Mouse (Mus musculus) heart, postnatal 4 days (tissue): ENCODE data around the gene Heyl. TPM values are rescaled to one million over a fixed set of nuclear protein-coding genes. Genes with fewer than 3 reads are reported as not detected.

Experiments used
- DNase-seq: peaks from one replicate; pipeline ENCODE4 v3.0.0; 2021
- total RNA-seq, 2 experiments: library from RNA; stranded (reverse); gene quantifications; 2 replicates each; pipeline ENCODE4 v1.2.3; 2021

Gene Heyl
- 10 to 100 TPM; 26.9 to 28.3 TPM for total RNA-seq

- peak; percentile 82 for DNase-seq
Observed at GRCm38 (mm10) chr4:123233492-123234084, at the start of gene Heyl. Gene Heyl, plus strand, starts transcription at chr4:123233556.

DNA sequence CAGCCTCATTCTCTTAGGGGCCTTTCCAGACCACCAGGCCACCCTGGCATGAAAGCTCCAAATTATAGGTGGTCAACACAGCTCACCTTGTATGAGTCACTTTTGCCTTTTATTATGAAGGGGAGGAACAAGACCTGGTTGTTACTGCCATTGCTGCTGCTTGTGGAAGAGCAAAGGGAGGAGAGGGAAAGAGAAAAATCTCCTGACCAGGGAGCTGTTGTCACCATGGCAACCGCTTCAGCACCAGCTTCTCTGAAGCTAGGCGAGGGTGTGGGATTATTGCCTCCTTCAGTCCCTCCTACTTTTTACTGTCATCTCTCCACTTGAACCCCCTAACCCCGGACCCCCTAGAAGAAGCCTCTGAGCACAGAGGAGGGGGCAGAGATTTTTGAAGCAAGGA, 48.5 kb upstream of the Heyl start:
- no peak for DNase-seq

DNA sequence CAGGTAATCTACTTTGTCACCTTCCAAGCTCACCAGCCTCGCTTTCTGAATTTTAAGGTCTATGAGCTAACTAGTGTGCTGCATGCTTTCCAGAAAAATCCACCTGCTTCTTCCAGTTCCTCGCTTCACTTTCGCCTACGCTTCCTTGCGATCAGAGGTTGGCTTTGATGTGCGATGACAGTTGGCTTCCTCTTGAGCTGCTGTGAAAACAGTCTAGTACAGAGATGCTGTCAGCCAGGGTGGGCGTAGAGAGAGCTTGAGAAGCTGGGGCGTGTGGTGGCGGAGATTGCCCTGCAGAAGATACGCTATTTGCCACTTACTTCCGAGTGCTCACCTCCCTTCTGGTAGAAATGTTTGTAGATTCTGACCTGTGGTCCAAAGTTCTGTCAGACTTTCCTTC, 41.0 kb upstream of the Heyl start:
- no peak for DNase-seq

DNA sequence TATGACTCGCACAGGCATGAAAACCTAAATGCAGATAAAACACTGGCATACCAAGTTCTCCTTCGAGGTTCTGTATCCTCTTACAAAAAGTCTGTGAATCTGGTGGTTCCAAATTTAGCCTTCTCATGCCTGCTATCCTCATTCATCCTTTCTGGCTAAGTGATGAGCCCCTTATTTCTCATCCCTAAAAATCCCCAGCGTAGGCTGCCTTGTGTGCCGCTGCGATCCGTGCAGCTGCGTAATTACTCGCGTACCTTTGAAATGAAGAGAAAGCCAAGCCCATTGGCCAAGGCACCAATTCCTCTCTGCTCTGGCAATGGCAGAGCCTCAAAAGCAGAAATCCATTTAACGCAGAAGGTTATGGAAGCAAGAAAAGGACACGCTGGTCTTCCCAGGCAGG, 39.6 kb upstream of the Heyl start:
- DNase-seq: no peak

- no peak for DNase-seq
Observed at GRCm38 (mm10) chr4:123196695-123197094, 36.7 kb upstream of the Heyl start.

GRCm38 (mm10) chr4:123200771-123201185, 32.6 kb upstream of the Heyl start:
- peak; percentile 82 for DNase-seq

DNA sequence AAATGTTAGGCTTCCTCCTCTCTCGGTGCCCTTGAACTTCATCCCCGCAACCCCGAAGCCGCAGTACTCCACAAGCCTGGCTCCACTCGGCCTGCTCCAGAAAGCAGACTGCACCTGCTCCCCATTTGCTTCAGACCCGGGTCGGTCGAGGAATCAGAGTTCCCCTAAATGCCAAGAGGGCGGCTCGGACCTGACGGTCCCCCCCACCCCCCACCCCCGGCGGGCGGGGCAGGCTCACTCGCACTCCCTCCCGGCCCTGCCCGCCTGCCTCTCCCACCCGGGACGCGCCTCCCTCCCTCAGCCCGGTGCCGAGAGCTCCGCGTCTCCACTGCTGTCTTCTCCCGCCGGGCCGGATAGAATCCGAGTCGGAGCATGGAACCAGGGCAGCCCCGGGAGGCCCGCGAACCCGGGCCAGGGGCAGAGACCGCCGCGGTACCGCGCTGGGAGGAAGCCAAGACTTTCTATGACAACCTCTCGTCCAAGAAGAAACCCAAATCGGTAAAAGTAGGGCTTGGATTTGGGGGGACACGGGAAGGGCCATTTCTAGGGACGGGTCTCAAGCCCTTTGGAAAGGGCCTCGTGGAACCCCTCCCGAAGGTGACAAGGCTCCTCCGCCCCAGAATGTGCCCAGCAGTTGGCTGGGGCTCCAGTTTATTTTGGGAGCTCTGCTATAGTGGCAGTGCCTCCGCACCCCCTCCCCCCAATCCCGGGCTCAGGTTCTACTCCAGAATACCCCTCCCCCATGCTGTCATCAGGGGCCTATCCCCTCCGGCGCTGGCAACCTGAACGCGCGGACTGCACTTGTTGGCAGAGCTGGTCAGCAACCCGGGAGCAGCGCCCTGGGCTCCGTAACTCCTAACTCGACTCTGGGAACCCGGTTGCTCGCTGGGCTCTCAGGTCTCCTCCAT, 31.9 kb upstream of the Heyl start, which contains the start of gene Nt5c1a:
TSS of gene Nt5c1a (plus strand) at position 319 of the 908 bp plus-strand sequence.
- peak; percentile 84 for DNase-seq

DNA sequence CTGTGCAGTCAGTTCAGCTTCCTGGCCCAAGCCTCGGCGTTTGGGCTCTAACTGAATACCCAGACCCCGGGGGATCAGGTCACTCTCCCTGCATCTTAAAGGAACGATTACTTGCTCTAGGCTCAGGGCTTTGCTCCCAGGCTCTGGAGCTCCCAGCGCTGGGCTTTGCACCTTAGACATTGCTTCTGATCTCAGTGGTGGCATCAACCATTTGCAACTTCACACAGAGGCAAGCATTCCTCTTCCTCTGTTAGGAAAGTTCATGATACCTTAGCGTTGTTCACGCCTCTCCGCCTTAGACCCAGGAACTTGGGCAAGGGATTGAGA, 31.3 kb upstream of the Heyl start:
- no peak for DNase-seq

- no peak for DNase-seq
Observed at GRCm38 (mm10) chr4:123207337-123207736, 26.0 kb upstream of the Heyl start.

DNA sequence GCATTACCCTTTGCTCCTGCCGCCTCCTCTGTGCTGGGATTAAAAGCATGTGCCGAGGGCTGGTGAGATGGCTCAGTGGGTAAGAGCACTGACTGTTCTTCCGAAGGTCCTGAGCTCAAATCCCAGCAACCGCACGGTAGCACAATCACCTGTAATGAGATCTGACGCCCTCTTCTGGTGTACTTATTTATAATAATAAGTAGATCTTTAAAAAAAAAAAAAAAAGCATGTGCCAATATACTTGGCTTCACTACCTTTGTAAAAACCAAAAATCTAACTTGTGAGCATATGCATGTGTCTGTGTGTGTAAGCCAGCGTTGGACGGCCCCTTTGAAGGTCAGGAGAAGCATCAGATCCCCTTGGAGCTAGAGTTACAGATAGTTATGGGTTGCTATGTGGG, 22.4 kb upstream of the Heyl start:
- no peak for DNase-seq

- no peak for DNase-seq
Observed at GRCm38 (mm10) chr4:123211453-123211852, 21.9 kb upstream of the Heyl start.

DNA sequence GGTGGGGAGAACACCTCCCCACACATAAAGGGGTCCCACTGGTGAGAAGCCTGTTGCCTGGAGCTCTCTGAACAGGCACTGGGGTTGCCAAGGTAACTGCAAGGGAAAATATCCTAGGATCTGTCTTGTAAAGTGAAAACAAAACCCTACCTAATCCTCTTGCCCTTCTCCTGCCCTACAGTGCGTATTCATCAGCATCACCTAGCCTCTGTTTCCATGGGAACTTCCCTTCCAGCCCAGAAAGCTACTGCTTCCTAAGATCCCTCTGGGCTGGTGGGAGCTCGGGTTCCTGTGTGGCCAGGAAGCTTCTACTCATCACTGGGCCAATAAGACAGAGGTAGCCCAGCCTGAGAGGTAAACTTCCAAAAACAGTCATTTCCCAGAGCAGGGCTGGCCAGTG, 21.0 kb upstream of the Heyl start:
- no peak for DNase-seq

DNA sequence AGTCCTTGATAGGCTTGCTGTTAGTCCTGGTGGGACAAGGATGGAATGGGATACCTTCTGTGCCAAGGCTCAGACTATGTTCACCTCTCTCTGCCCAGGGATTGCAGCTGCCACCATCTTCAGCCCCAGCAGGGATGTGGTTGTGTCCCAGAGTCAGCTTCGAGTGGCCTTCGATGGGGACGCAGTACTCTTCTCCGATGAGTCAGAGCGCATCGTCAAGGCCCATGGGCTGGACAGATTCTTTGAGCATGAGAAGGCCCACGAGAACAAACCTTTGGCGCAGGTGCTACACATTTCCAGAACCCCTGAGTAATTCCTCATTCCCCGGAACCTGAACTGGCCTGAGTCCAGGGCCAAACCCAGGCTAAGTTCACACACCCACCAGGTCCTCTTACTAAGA, 19.4 kb upstream of the Heyl start:
- no peak for DNase-seq

GRCm38 (mm10) chr4:123215367-123215766, 18.0 kb upstream of the Heyl start:
- no peak for DNase-seq

- peak; percentile 58 for DNase-seq
Observed at GRCm38 (mm10) chr4:123216782-123217181, 16.6 kb upstream of the Heyl start.

DNA sequence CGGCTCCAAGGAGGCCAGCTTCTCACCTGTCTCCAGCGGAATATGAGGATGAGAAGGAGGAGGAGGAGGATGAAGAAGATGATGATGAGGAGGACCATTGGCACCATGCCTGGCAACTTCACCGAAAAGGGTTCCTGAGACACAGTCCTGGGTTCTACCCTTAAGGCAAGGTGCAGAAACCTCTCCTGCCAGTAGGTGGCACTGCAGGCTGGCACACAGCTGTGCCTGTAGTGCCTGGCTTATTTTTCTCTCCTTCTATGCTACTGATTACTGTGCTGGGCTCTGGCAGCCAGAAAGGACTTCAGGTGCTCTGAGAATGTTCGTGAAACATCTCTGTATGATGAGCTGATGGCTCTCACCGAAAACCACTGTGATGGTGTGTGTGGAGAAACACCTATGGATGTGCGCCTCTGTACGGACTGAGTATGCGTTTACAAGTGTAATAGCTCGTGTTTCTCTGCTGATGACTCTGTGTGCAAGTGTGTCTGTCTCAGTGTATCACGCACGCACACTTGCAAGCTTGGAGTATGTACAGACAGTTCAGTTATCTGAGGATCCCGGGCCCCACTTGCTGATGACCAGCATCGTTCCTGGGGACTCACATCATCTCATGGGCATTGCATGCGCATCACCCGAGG, 13.5 kb upstream of the Heyl start:
- DNase-seq: peak; percentile 87

- peak; percentile 24 for DNase-seq
Observed at GRCm38 (mm10) chr4:123220637-123221036, 12.7 kb upstream of the Heyl start.

GRCm38 (mm10) chr4:123223309-123223708, 10.0 kb upstream of the Heyl start:
- DNase-seq: peak; percentile 49

DNA sequence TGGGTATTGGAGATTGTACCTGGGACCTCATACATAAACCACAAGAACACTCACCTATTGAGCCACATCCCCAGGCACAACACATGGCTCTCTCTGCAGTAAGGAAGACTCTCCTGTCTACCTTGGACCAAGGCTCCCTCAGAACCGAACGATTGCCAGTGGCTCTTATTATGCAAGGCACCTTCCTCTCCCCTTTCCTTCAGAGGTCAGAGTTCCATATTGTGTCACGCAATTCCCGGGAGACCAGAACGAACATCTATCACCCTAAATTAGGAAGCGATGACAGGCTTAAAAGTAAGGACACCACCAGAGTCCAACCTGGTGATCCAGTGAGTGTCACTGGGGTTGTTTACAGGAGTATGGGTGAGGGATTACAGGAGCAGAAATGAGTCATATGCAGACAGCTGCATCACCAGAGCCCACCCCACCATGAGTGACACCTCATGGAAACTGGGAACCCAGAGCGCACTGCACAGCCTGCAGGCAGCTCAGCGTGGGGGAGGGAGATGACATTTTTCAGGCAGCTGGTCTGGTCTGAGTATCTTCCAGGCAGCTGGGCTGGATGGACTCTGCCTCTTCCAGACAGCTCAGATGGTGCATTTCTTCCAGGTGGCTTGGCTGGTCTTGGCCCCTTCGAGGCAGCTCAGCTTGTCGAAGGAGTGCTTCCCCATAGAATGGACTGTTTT, 7.5 kb upstream of the Heyl start:
- DNase-seq: peak; percentile 62

DNA sequence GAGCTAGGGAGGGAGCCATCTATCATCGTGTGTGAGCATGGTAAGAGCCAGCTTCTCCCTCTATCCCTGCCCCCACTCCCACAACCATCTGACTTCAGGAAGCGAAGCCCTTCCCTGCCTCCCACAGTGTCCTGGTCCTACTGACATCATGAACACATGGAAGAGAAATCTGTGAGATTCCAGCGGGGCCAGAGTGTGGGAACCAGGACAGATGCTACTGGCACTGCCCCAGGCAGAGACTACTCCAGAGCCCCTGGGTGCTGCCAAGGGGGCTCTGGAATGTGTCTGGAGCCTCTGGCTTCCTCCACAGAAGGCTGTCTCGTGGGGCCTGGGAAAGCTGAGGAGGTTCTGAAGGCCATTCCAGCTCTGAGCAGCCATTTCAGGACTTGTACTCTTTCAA, 5.6 kb upstream of the Heyl start:
- DNase-seq: peak; percentile 81

DNA sequence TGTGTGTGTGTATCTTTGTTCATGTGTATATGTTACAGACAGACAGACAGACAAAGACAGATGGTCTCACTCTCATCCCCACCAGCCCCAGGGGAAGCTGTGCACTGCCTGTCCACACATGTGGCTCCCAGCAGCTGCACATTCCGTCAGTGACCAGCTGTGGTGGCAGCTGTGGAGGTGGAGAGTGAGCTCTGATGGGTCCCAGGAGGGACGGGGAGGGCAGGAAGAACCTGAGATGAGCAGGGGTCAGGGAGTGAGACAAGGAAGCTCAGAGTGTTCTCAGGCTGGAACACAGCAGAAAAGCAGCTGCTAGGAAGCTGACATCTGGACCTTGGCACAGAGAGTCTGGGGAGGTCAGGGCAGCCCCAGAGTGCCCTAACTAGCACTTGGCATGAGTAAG, 5.1 kb upstream of the Heyl start:
- DNase-seq: peak; percentile 77

DNA sequence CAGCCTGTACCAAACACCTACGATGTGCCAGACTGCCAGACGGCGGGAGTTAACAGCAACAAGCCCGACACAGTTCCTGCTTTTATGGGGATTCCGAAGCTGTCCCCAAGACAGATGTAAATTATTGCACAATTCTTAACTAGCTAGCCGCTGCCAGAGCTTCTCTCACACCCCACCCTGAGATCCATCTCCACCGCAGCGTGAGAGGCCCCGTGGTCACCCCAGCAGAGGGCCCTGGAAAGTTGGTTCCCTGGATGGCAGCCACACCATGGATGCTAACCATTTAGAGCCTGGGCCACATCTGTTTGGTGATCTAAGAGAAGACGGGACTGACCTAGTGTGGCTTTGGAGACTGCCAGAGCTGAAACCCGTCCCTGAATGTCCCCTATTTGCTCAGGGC, 4.2 kb upstream of the Heyl start:
- peak; percentile 38 for DNase-seq

GRCm38 (mm10) chr4:123232841-123233240, 515 bp upstream of the Heyl start:
- DNase-seq: no peak
